Mouse (Mus musculus) testis, adult 2 months (tissue): Measurements from ENCODE around the gene Onecut3.
A peak's percentile ranks its signal among the peaks of the same experiment; 100 is the strongest.

Experiments used
- CTCF ChIP-seq: fragments of 200-500 bp; IDR thresholded peaks from 2 replicates; pipeline ENCODE4 v1.5.1; 2012; ENCODE audit warnings: low read depth, mild to moderate bottlenecking, inconsistent platforms, low read length, moderate library complexity; ENCODE audit not compliant: control insufficient read depth, insufficient read depth, insufficient replicate concordance
- POLR2A ChIP-seq: fragments of 200-500 bp; IDR thresholded peaks from 2 replicates; pipeline ENCODE4 v1.6.1; 2012; ENCODE audit warnings: low read depth, mild to moderate bottlenecking, inconsistent platforms, low read length, moderate library complexity; ENCODE audit not compliant: control insufficient read depth

DNA sequence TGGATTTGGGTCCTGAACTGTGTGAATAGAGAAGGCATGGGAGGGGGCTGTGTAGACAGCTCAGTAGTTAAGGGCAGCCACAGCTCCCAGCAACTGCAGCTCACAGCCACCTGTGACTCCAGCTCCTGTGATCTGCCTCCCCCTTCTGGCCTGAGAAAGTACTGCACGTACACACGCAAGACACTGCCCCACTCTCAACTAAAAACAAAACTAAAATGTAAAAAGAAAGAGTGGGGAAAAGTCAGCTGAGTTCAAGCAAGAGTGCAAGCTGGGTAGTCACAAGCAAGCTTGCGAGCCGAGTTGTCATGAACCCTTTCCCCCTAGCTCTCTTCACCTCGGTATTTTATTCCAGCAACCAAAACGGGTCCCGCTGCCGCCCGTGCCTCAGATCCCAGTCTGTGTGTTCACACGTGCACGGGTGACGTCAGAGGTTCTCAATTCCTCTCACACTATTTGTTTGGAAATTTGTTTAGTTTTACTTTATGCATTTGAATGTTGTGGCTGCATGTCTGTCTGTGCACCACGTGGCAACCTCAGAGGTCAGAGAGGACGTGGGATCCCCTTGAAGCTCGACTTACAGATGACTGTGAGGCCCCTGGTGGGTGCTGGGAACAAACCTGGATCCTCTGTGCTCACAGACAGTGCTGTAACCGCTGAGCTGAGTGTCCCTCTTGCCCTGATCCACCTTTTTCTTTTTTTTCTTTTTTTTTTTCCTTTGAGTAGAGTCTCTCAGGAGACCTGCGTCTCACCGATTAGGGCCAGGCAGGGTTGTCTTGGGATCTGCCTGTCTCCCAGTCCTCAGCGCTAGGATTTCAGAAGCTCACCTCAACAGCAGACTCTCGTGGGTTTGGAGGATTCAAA lies 15.0 kb downstream of the Onecut3 start:
- TF ChIP-seq CTCF (peak; percentile 94), POLR2A (no peak)
